Mouse (Mus musculus) midbrain, postnatal 0 days (tissue): ENCODE results near the gene Ccl6. TPM values are rescaled to one million over a fixed set of nuclear protein-coding genes. Genes with fewer than 3 reads are reported as not detected.
A peak's percentile ranks its signal among the peaks of the same experiment; 100 is the strongest.

Experiments used
- ATAC-seq: fragments of 200-750 bp; cut with Nextera tagmentation; 2 replicates; pipeline ENCODE4 v1.8.0; 2017; ENCODE audit warnings: moderate number of reproducible peaks, mild to moderate bottlenecking, moderate TSS enrichment, moderate library complexity; ENCODE audit not compliant: low FRiP score
- DNase-seq: peaks from one replicate; pipeline ENCODE4 v3.0.0-alpha.2; 2015; ENCODE audit warnings: low spot score
- H3K27ac ChIP-seq: fragments of 300-500 bp; sonication (generic); 2 replicates; pipeline ENCODE4 v1.5.1; 2014; ENCODE audit warnings: low read depth, mild to moderate bottlenecking, low read length, mixed read lengths
- H3K27me3 ChIP-seq: fragments of 300-500 bp; sonication (generic); 2 replicates; pipeline ENCODE4 v1.6.1; 2014; ENCODE audit warnings: low read length, control low read depth, mixed read lengths; ENCODE audit not compliant: insufficient read depth
- H3K36me3 ChIP-seq: fragments of 300-500 bp; sonication (generic); 2 replicates; pipeline ENCODE4 v1.6.1; 2014; ENCODE audit warnings: low read length, control low read depth, mixed read lengths; ENCODE audit not compliant: insufficient read depth
- H3K4me1 ChIP-seq: fragments of 300-500 bp; sonication (generic); 2 replicates; pipeline ENCODE4 v1.6.1; 2014; ENCODE audit warnings: mild to moderate bottlenecking, control low read depth, antibody characterized with exemption, low read length, mixed read lengths; ENCODE audit not compliant: insufficient read depth
- H3K4me2 ChIP-seq: fragments of 300-500 bp; sonication (generic); 2 replicates; pipeline ENCODE4 v1.6.1; 2014; ENCODE audit warnings: low read depth, mild to moderate bottlenecking, low read length, mixed read lengths; ENCODE audit not compliant: poor library complexity, severe bottlenecking
- H3K4me3 ChIP-seq: fragments of 300-500 bp; sonication (generic); 2 replicates; pipeline ENCODE4 v1.5.1; 2014; ENCODE audit warnings: low read depth, mild to moderate bottlenecking, low read length, moderate library complexity
- H3K9ac ChIP-seq: fragments of 300-500 bp; sonication (generic); replicated peaks from 2 replicates; pipeline ENCODE4 v1.6.1; 2014; ENCODE audit warnings: mild to moderate bottlenecking, low read length, moderate library complexity, mixed read lengths; ENCODE audit not compliant: poor library complexity, severe bottlenecking
- H3K9me3 ChIP-seq: fragments of 300-500 bp; sonication (generic); 2 replicates; pipeline ENCODE4 v1.6.1; 2016; ENCODE audit warnings: low read length, control low read depth
- CTCF ChIP-seq: IDR thresholded peaks from 2 replicates; pipeline ENCODE4 v1.5.1; 2016; ENCODE audit warnings: antibody characterized with exemption, mild to moderate bottlenecking
- WGBS: fragments of 180-500 bp; shearing (Covaris S2); extraction: QIAGEN DNeasy Blood & Tissue Kit; methylation state at CpG from one replicate; pipeline ENCODE4 v1.1.7; 2014; 5-methylcytosine and 5-hydroxymethylcytosine counted together
- polyA plus RNA-seq: library from polyadenylated mRNA; unstranded; fragments of >200 nt; fragmentation: Nextera tagmentation; extraction: Ambion mirVana; gene quantifications from 2 replicates; pipeline ENCODE4 v1.2.1, GENCODE M21; 2015
- total RNA-seq: library from RNA; depleted of rRNA; stranded (reverse); fragments of >200 nt; gene quantifications from 2 replicates; pipeline ENCODE4 v1.2.3, GENCODE M21; 2014

Gene Ccl6
- total and polyA plus RNA-seq, 2 experiments from 2014 or later, result 1.8 to 3.6 TPM

GRCm38 (mm10) chr11:83566617-83567016 is 26.3 kb downstream of the Ccl6 start:
- no peaks in the 10 kb centered on the region for H3K9me3 ChIP-seq
- H3K4me1 ChIP-seq, result no peaks in the 10 kb centered on the region
- H3K27ac ChIP-seq, result no peak overlapping the region
- H3K9ac ChIP-seq, result no peak overlapping the region
- no peaks in the 10 kb centered on the region for H3K27me3 ChIP-seq
- H3K4me2 ChIP-seq, result no peak overlapping the region
- DNase-seq (no peak), ATAC-seq (no peak)
- TF ChIP-seq CTCF, result no peak
- no peak overlapping the region for H3K4me3 ChIP-seq
- H3K36me3 ChIP-seq, result no peaks in the 10 kb centered on the region

GRCm38 (mm10) chr11:83563754-83564153 is 29.1 kb downstream of the Ccl6 start:
- 74% methylated on average over 2 of the region's 2 CpGs for WGBS
- Histone ChIP-seq H3K36me3 (no peaks in the 10 kb centered on the region), H3K27ac (no peak overlapping the region), H3K9me3 (no peaks in the 10 kb centered on the region), H3K4me1 (no peaks in the 10 kb centered on the region), H3K4me3 (no peak overlapping the region), H3K27me3 (no peaks in the 10 kb centered on the region), H3K4me2 (no peak overlapping the region), H3K9ac (no peak overlapping the region)
- ATAC-seq (no peak), DNase-seq (peak; percentile 6)
- TF ChIP-seq CTCF, result no peak

GRCm38 (mm10) chr11:83562311-83562887 is 30.5 kb downstream of the Ccl6 start:
- Histone ChIP-seq H3K9ac (no peak overlapping the region), H3K4me2 (no peak overlapping the region), H3K27me3 (no peaks in the 10 kb centered on the region), H3K9me3 (no peaks in the 10 kb centered on the region), H3K36me3 (no peaks in the 10 kb centered on the region), H3K4me3 (no peak overlapping the region), H3K4me1 (no peaks in the 10 kb centered on the region), H3K27ac (no peak overlapping the region)
- WGBS, result 77% methylated on average over 6 of the region's 6 CpGs
- ATAC-seq, result no peak
- TF ChIP-seq CTCF, result no peak
- no peak for DNase-seq

GRCm38 (mm10) chr11:83560405-83560804 is 32.5 kb downstream of the Ccl6 start:
- 78% methylated on average over 6 of the region's 6 CpGs for WGBS
- Histone ChIP-seq H3K27ac (no peak overlapping the region), H3K4me3 (no peak overlapping the region), H3K9me3 (no peaks in the 10 kb centered on the region), H3K4me2 (no peak overlapping the region), H3K27me3 (no peaks in the 10 kb centered on the region), H3K9ac (no peak overlapping the region), H3K4me1 (no peaks in the 10 kb centered on the region), H3K36me3 (no peaks in the 10 kb centered on the region)
- no peak for TF ChIP-seq CTCF
- ATAC-seq (no peak), DNase-seq (no peak)

GRCm38 (mm10) chr11:83557074-83557473 is 35.8 kb downstream of the Ccl6 start:
- DNase-seq (no peak), ATAC-seq (no peak)
- TF ChIP-seq CTCF, result no peak
- no peak overlapping the region for H3K4me2 ChIP-seq
- H3K36me3 ChIP-seq, result no peaks in the 10 kb centered on the region
- H3K27ac ChIP-seq, result no peak overlapping the region
- H3K27me3 ChIP-seq, result no peaks in the 10 kb centered on the region
- no peaks in the 10 kb centered on the region for H3K9me3 ChIP-seq
- WGBS, result 47% methylated on average over 10 of the region's 10 CpGs
- H3K4me1 ChIP-seq, result no peaks in the 10 kb centered on the region
- H3K4me3 ChIP-seq, result no peak overlapping the region
- no peak overlapping the region for H3K9ac ChIP-seq

- 26% methylated on average over 8 of the region's 8 CpGs for WGBS
- Histone ChIP-seq H3K27ac (no peak overlapping the region), H3K4me1 (no peaks in the 10 kb centered on the region), H3K9me3 (no peaks in the 10 kb centered on the region), H3K36me3 (no peaks in the 10 kb centered on the region), H3K4me3 (no peak overlapping the region), H3K4me2 (peak overlapping the region; percentile 8; the same call in 1 of the 2 replicates), H3K9ac (0 out of 2 replicates have a peak overlapping the region, but pooled peaks have one; percentile 29), H3K27me3 (no peaks in the 10 kb centered on the region)
- TF ChIP-seq CTCF, result peak; percentile 93
- DNase-seq (peak; percentile 93), ATAC-seq (no peak)
Observed at GRCm38 (mm10) chr11:83556085-83556781, 36.7 kb downstream of the Ccl6 start.
